Mouse (Mus musculus): ENCODE data around the gene Pcca. TPM values are rescaled to one million over a fixed set of nuclear protein-coding genes. Genes with fewer than 3 reads are reported as not detected.

Pcca gene
- polyA plus RNA-seq, 1 experiment from 2014 or later = 27.0 TPM

DNA sequence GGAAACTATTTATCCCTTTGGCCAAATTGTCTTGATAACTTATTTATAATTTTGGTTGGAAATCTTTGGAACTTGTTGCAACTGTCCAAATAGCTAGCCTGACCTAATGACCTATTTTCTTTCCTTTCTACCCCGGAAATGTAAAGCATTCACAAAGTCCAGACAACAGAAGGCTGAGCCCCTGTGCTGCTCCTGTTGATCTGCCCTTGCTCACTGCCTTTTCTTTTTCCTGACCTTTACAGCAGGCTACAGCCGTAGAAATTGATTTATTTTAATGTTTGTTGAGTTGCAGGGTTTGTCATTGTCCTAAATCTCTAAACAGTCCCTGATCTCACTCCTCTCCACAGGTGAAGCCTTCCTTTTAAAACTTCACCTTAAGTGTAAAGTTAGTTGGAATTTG, 231.8 kb downstream of the Pcca start:
- no peaks in the 10 kb centered on the region for H3K9me3 ChIP-seq
- H3K36me3 ChIP-seq (replicated peaks) = no peaks in the 10 kb centered on the region
- ATAC-seq (replicated peaks) = no peak
- no peak overlapping the region for H3K4me2 ChIP-seq
- no peaks in the 10 kb centered on the region for H3K27me3 ChIP-seq (replicated peaks)
- no peak overlapping the region for H3K27ac ChIP-seq
- no peaks in the 10 kb centered on the region for H3K4me1 ChIP-seq
- H3K4me3 ChIP-seq = no peak overlapping the region
- no peak overlapping the region for H3K9ac ChIP-seq
- WGBS = 67% methylated on average over 2 of the region's 2 CpGs

DNA sequence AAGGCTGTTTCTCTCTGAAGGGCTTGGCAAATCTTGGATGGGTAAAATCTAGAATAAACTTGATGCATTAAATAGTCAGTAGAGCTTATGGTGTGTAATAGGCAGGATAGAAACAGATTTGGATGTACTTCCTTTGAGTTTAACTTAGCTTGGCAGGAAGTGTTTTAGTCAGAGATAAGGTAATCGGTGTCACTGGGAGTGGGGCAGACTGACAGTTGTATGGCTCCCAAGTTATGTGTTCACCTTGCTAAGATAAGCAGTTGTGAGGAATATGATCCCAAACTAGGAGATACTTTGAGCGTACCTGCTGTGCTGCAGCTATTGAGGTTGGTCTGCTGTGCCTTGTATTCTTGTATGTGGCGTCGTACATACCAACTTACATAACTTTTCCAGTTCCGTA, 232.3 kb downstream of the Pcca start:
- H3K27ac ChIP-seq = no peak overlapping the region
- H3K9ac ChIP-seq = no peak overlapping the region
- H3K4me1 ChIP-seq = no peaks in the 10 kb centered on the region
- no peak overlapping the region for H3K4me3 ChIP-seq
- H3K9me3 ChIP-seq = no peaks in the 10 kb centered on the region
- ATAC-seq (replicated peaks) = no peak
- H3K4me2 ChIP-seq = no peak overlapping the region
- WGBS = 94% methylated on average over 5 of the region's 5 CpGs
- H3K36me3 ChIP-seq (replicated peaks) = no peaks in the 10 kb centered on the region
- no peaks in the 10 kb centered on the region for H3K27me3 ChIP-seq (replicated peaks)

DNA sequence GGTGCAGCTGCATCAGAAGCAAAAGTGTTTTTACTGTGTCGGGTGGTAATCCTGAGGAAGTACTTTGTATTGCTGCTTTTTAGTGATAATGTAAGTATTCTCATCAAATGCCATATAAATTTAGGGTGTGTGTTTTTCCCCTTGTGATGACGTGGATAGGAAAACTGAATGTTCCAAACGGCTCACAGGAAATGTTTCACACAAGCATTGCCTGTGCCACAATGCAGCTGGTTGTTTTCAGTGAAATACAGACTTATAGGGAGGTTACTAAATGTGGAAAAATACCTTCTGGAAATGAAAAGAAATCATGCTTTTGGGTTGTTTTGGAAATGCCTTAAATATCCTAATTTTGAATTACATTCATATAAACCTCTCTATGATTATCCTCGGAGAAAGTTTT, 250.6 kb downstream of the Pcca start:
- no peaks in the 10 kb centered on the region for H3K9me3 ChIP-seq
- H3K9ac ChIP-seq = no peak overlapping the region
- 84% methylated on average over 4 of the region's 4 CpGs for WGBS
- no peak overlapping the region for H3K4me2 ChIP-seq
- no peak overlapping the region for H3K4me3 ChIP-seq
- H3K27ac ChIP-seq = no peak overlapping the region
- no peaks in the 10 kb centered on the region for H3K36me3 ChIP-seq (replicated peaks)
- no peaks in the 10 kb centered on the region for H3K4me1 ChIP-seq
- no peaks in the 10 kb centered on the region for H3K27me3 ChIP-seq (replicated peaks)
- ATAC-seq (replicated peaks) = no peak

DNA sequence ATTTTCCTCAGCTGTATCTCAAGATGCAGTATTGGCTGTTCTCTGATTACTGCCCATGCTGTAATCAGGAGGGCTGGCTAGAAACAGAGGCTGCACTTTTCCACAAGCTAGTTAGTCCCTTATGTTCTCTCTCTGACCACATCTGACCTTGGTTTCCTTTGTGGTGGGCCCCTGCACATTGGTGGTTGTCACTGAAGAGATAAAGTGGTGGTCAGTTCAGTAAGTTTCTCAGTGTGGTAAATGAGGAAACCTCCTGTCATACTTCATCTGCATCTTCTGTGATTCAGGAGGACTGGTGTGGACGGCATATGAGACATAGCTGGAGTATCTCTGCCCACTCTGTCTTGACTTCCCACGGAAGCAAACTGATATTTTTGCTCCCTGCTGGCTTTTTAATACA, 254.1 kb downstream of the Pcca start:
- no peak overlapping the region for H3K4me3 ChIP-seq
- no peak overlapping the region for H3K4me2 ChIP-seq
- no peaks in the 10 kb centered on the region for H3K9me3 ChIP-seq
- no peaks in the 10 kb centered on the region for H3K4me1 ChIP-seq
- H3K27me3 ChIP-seq (replicated peaks) = no peaks in the 10 kb centered on the region
- WGBS = 84% methylated on average over 2 of the region's 2 CpGs
- H3K36me3 ChIP-seq (replicated peaks) = no peaks in the 10 kb centered on the region
- H3K27ac ChIP-seq = no peak overlapping the region
- no peak for ATAC-seq (replicated peaks)
- H3K9ac ChIP-seq = no peak overlapping the region

DNA sequence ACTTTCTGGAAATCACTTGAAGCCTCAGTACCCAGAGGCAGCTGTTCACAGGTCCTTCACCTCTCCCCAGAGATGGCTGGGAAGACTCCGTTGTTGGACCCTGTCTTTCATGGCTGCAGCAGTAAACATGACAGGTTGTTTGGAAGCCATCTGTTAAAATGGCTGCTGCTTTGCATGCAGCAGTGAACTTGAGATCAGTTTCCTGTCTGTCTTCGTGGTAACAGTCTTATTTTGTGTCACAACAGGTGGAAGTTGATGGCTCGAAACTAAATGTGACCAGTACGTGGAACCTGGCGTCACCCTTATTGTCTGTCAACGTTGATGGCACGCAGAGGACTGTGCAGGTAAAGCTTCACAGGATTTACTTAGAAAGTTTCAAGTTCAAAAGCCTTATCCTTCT, 256.0 kb downstream of the Pcca start:
- Histone ChIP-seq H3K27ac (no peak overlapping the region), H3K36me3 (replicated peaks) (no peaks in the 10 kb centered on the region), H3K9ac (no peak overlapping the region), H3K4me1 (no peaks in the 10 kb centered on the region), H3K9me3 (no peaks in the 10 kb centered on the region), H3K4me2 (no peak overlapping the region), H3K27me3 (replicated peaks) (no peaks in the 10 kb centered on the region), H3K4me3 (no peak overlapping the region)
- ATAC-seq (replicated peaks) = no peak
- WGBS = 76% methylated on average over 7 of the region's 7 CpGs

DNA sequence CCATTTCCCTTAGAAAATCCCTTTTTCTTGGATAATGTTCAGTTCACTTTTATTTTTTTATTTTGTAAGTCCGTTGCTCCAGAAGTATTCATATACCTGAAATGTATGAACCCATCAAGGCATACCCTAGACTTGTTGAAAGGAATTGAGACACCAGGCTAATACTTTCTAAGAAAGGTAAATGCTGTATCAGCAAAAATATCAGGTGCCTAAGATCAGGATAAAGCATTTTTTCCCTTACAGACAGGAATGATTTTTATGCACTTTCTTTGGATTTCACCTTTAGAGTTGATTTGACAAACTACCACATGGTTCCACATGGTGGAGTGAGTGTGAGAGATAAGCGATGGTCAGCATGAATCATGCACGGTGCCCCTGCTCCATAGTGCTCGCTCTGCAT, 259.2 kb downstream of the Pcca start:
- no peak for ATAC-seq (replicated peaks)
- WGBS = 94% methylated on average over 4 of the region's 4 CpGs

DNA sequence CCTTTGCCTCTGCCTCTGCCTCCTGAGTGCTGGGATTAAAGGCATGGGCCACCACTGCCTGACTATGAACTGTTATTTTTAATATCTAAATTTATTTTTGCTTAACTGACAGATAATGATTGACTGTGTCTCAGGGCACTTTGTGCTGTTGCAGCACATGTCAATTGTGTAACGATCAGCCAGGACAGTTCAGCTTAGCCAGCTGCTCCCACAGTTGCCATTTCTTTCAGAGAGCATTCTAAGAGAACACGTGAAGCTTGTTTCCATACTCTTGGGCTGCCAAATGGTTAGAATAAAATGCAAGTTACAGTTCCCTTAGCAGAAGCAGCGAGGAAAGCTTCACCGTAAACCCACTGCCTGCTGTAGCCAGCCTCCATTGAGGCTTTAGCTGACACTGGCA, 266.2 kb downstream of the Pcca start:
- Histone ChIP-seq H3K27me3 (replicated peaks) (no peaks in the 10 kb centered on the region), H3K4me3 (no peak overlapping the region), H3K9me3 (no peaks in the 10 kb centered on the region), H3K36me3 (replicated peaks) (no peaks in the 10 kb centered on the region), H3K9ac (no peak overlapping the region), H3K4me2 (no peak overlapping the region), H3K27ac (no peak overlapping the region), H3K4me1 (no peaks in the 10 kb centered on the region)
- ATAC-seq (replicated peaks) = no peak
- WGBS = 82% methylated on average over 4 of the region's 4 CpGs

More for the DNA sequence above, 259.2 kb downstream of the Pcca start:
- H3K27me3 ChIP-seq (replicated peaks) = no peaks in the 10 kb centered on the region
- H3K27ac ChIP-seq = no peak overlapping the region
- no peak overlapping the region for H3K4me3 ChIP-seq
- no peak overlapping the region for H3K4me2 ChIP-seq
- H3K36me3 ChIP-seq (replicated peaks) = no peaks in the 10 kb centered on the region
- no peaks in the 10 kb centered on the region for H3K9me3 ChIP-seq
- H3K4me1 ChIP-seq = no peaks in the 10 kb centered on the region
- no peak overlapping the region for H3K9ac ChIP-seq

DNA sequence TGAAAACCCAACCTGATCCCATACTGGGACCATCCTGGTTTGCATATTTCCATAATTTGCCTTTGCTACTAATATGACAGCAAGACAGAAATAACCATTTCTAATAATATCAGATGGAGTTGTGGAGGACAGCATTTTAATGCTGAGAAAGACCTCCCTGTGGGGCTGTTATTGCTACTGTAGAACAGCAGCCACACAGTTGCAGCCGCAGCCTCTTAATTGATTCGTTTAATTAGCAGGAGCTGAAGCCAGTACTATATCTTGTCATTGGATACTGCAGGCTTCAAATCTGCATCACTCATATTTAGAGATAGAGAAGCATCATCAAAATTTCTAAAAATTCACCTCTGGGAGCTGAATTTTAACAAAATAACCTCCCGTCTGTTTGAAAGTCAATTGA, 286.9 kb downstream of the Pcca start:
- Histone ChIP-seq H3K4me2 (no peak overlapping the region), H3K4me1 (no peaks in the 10 kb centered on the region), H3K4me3 (no peak overlapping the region), H3K27me3 (replicated peaks) (no peaks in the 10 kb centered on the region), H3K36me3 (replicated peaks) (no peaks in the 10 kb centered on the region), H3K9ac (no peak overlapping the region), H3K27ac (no peak overlapping the region), H3K9me3 (no peaks in the 10 kb centered on the region)
- 87% methylated on average over 3 of the region's 3 CpGs for WGBS
- no peak for ATAC-seq (replicated peaks)

DNA sequence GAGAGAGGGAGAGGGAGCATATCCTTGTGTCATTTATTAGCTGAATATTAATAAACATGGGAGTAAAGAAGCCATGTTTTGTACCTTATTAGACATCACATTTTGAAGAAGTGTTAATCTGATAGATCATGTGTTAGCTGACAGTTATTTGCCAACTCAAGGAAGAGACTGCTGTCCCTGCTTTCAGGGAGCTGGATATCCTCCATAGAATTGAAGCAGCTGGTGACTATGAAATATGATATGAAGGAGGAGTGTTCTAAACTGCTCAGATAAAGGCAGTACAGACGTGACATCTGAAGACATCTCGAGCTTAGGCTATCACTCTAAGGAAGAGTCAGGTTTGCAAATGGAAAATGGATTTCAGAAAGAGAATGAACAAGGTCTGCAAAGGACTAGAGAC, 289.7 kb downstream of the Pcca start:
- no peak overlapping the region for H3K4me2 ChIP-seq
- no peak overlapping the region for H3K9ac ChIP-seq
- no peak overlapping the region for H3K27ac ChIP-seq
- no peak for ATAC-seq (replicated peaks)
- no peak overlapping the region for H3K4me3 ChIP-seq
- H3K27me3 ChIP-seq (replicated peaks) = no peaks in the 10 kb centered on the region
- H3K9me3 ChIP-seq = no peaks in the 10 kb centered on the region
- no peaks in the 10 kb centered on the region for H3K36me3 ChIP-seq (replicated peaks)
- WGBS = 74% methylated on average over 2 of the region's 2 CpGs
- H3K4me1 ChIP-seq = no peaks in the 10 kb centered on the region

DNA sequence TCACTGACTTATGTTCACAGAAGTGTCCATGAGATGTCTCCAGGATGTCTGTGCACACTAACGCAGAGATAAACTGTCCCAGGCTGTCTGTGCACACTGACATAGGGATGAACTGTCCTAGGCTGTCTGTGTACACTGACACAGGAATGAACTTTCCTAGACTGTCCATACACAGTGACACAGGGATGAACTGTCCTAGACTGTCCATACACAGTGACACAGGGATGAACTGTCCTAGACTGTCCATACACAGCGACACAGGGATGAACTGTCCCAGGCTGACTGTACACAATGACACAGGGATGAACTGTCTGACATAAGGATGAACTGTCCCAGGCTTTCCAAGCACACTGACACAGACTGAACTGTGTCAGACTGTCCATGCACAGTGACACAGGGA, 291.3 kb downstream of the Pcca start:
- H3K27me3 ChIP-seq (replicated peaks) = no peaks in the 10 kb centered on the region
- no peak overlapping the region for H3K4me2 ChIP-seq
- no peaks in the 10 kb centered on the region for H3K4me1 ChIP-seq
- WGBS = 93% methylated on average over 2 of the region's 2 CpGs
- no peak for ATAC-seq (replicated peaks)
- no peak overlapping the region for H3K9ac ChIP-seq
- no peaks in the 10 kb centered on the region for H3K9me3 ChIP-seq
- H3K36me3 ChIP-seq (replicated peaks) = no peaks in the 10 kb centered on the region
- no peak overlapping the region for H3K27ac ChIP-seq
- H3K4me3 ChIP-seq = no peak overlapping the region

DNA sequence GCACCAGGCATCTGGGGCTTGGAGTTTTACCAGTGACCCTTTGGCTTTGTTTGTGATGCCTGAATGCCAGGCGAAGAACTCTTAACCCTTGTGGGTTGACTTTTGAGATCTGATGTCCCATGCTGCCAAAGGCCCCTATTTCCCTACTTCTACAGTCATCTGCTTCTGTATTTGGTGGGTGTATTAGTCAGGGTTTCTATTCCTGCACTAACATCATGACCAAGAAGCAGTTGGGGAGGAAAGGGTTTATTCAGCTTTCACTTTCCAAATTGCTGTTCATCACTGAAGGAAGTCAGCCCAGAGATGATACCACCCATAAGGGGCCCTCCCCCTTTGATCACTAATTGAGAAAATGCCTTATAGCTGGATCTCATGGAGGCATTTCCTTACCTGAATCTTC, 296.3 kb downstream of the Pcca start:
- Histone ChIP-seq H3K4me3 (no peak overlapping the region), H3K36me3 (replicated peaks) (no peaks in the 10 kb centered on the region), H3K9ac (no peak overlapping the region), H3K4me1 (no peaks in the 10 kb centered on the region), H3K27me3 (replicated peaks) (no peaks in the 10 kb centered on the region), H3K27ac (no peak overlapping the region), H3K4me2 (no peak overlapping the region), H3K9me3 (no peaks in the 10 kb centered on the region)
- 94% methylated on average over 1 of the region's 1 CpGs for WGBS
- no peak for ATAC-seq (replicated peaks)

DNA sequence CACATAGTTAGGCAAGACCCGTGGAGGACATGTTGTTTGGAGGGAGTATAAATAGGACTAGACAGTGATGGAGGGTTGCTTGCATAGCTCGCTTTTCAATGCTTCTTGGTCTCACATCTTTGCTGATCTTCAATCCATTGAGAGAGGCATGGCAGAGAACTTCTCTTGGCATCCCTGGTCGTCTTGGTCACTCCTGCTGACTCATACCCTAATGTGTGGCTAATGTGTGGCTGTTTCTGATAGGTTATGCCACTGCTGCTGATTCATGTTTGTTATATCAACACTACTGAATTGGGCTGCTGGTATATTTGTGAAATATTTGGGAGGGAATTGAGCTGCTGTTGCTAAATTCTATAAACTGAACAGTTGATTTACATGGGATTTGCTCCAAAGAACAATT, 299.5 kb downstream of the Pcca start:
- no peaks in the 10 kb centered on the region for H3K9me3 ChIP-seq
- no peaks in the 10 kb centered on the region for H3K4me1 ChIP-seq
- no peaks in the 10 kb centered on the region for H3K27me3 ChIP-seq (replicated peaks)
- no peak overlapping the region for H3K27ac ChIP-seq
- no peak for ATAC-seq (replicated peaks)
- H3K4me2 ChIP-seq = no peak overlapping the region
- H3K9ac ChIP-seq = no peak overlapping the region
- no peak overlapping the region for H3K4me3 ChIP-seq
- WGBS = 92% methylated on average over 3 of the region's 3 CpGs
- H3K36me3 ChIP-seq (replicated peaks) = no peaks in the 10 kb centered on the region

DNA sequence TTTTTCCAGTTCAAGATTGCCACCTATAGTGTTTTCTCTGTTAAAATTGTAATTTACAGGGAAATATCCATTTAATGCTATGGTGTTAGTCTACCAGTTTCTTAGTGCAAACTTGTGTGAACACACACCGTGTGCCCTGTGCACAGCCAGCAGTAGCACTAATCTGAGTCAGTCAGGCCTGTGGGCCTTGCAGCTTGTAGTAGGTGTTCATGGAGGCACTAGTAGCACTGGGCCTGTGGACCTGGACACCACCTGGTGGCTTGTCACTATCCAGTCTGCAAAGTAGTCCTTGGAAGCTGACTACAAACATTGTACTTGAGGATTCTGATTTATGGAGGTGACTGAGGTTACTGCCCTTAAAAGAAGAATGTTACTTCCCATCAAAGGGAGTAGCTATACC, 300.6 kb downstream of the Pcca start:
- 100% methylated on average over 1 of the region's 1 CpGs for WGBS

More for the DNA sequence above, 300.6 kb downstream of the Pcca start:
- Histone ChIP-seq H3K4me3 (no peak overlapping the region), H3K9me3 (no peaks in the 10 kb centered on the region), H3K36me3 (replicated peaks) (no peaks in the 10 kb centered on the region), H3K27me3 (replicated peaks) (no peaks in the 10 kb centered on the region), H3K9ac (no peak overlapping the region), H3K4me1 (no peaks in the 10 kb centered on the region), H3K4me2 (no peak overlapping the region), H3K27ac (no peak overlapping the region)
- ATAC-seq (replicated peaks) = no peak
